Mouse (Mus musculus) heart, adult 9 months (tissue): ENCODE results near the gene Plekhf1.

ENCODE experiments used
- DNase-seq, 2 experiments: peaks; one replicate each; pipeline ENCODE4 v3.0.0; 2022; ENCODE audit warnings: low spot score in 2 of 2

The Plekhf1 gene

GRCm38 (mm10) chr7:38218631-38219367, 9.0 kb downstream of the Plekhf1 start:
- no peak for DNase-seq

- DNase-seq = peak; percentile 95 to 96
Observed at GRCm38 (mm10) chr7:38217417-38218171, 10.2 kb downstream of the Plekhf1 start.

- DNase-seq = no peak
Observed at GRCm38 (mm10) chr7:38215697-38216096, 12.1 kb downstream of the Plekhf1 start.

- no peak for DNase-seq
Observed at GRCm38 (mm10) chr7:38215281-38215680, 12.5 kb downstream of the Plekhf1 start.

DNA sequence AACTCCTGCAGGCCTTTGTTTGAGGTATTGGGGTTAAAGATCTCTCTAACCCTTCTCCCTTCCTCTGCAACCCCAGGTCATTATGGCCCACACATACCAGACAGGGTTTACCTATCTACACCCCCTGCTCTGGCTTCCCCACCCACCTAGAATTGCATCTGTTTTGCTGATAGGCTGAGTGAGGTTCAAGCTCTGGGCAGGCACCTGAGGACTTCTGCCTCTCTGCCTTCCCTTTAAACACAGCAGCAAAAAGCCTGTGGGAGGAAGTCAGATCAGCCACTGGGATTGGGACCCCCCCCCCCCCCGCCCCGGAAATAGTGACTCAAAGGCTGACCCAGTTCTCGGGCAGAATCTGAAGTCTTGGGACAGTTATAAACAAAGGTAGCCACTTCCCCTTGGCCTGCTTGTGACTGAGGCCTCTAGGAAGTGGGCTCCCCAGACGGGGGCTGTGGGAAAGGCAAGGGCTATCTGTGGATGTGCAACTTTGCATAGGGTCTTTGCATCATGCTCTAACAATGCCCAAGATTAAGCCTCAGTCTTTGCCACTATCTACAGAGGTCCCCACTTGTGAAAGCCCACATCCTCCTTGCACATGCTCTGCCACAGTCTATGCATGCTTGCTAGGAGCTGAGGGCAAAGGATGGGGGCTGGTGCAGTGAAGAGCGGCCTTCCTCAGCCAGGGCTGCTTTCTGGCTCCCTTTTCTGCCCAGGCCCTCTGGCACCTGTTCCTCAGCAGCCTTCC, 13.2 kb downstream of the Plekhf1 start:
- no peak for DNase-seq

GRCm38 (mm10) chr7:38212651-38213062, 15.2 kb downstream of the Plekhf1 start:
- DNase-seq = no peak

DNA sequence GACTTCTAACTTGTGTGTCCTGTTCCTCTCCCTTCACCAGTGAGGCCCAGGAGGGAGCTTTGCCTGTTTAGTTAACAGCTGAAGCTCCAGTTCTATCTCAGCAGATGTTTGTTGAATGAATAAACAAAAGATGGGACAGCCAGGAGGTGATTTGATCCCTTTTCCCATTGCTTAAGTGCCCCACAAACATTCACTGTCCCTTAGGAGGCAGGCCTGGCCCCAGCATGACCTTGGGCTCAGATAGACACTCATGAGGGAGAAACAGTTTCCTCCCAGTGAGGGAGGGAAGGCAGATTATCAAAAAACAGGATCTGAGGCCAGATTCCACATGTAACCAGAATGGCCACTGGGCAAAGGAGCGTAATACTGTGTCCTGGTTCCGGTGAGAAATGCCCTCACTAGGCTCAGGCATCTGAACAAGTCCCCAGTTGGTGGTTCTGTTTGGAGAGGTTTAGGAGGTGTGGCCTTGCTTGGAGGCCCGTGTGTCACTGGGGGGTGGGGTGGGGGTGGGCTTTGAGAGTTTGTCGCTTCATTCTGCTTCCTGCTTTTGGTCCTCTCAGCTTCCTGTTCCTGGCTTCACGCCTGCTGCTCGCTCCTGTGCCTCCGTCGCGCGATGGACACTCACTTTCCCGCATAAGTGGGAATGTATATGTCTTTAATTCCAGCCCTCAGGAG, 18.2 kb downstream of the Plekhf1 start:
- no peak for DNase-seq

DNA sequence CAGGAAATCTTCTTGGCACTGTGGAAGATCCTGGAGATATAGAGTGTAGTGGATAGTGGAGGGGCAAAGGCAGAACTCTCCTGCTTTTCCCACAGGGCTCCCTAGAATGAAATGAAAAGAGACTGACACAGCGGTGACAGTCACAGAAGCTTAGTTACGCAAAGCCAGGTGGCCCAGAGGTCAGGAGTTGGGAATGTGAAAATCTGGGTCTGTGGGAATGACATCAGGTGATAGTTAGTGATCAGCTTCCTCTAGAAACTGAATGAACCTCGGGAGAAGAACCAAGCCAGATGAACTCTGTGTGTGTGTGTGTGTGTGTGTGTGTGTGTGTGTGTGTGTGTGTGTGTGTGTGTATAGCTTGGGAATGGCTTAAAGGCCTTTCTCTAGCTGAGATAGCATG, 18.8 kb downstream of the Plekhf1 start:
- DNase-seq = no peak

DNA sequence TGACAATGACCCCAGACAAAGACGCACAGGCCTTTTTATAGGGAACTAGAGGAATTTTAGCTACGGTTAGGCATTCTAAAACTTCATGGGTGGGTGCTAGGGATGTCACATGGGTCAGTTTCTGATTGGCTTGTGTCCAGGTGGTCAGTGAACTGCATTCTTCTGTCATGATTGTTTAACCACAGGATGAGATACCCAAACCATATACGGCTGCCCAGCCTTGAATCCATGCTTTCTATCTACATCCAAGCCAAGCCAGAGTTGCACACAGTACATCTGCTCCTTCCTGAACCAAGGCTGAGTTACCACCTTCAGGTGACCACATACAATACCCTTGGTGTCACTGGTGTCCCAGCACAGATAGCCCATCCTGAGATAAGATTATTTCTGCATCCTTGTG, 21.3 kb downstream of the Plekhf1 start:
- no peak for DNase-seq

- DNase-seq = no peak
Observed at GRCm38 (mm10) chr7:38205801-38206200, 22.0 kb downstream of the Plekhf1 start.

DNA sequence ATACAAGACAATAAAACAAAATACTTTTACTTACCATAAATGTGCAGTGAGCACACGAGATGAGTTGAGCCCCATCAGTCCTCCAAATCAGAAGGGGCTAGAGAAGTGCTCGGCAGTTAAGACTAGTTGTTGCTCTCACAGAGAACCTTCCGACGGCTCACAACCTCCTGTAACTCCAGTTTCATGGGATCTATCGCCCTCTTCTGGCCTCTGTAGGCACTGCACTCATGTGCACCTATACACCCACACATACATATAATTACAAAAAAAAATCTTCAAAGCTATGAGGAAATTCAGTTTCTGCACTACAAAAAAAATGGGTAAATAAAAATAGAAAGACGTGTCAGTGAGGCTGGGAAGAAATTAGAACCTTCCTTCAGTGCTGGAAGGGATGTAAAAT, 23.5 kb downstream of the Plekhf1 start:
- no peak for DNase-seq

GRCm38 (mm10) chr7:38201290-38201658, 26.5 kb downstream of the Plekhf1 start:
- no peak for DNase-seq

DNA sequence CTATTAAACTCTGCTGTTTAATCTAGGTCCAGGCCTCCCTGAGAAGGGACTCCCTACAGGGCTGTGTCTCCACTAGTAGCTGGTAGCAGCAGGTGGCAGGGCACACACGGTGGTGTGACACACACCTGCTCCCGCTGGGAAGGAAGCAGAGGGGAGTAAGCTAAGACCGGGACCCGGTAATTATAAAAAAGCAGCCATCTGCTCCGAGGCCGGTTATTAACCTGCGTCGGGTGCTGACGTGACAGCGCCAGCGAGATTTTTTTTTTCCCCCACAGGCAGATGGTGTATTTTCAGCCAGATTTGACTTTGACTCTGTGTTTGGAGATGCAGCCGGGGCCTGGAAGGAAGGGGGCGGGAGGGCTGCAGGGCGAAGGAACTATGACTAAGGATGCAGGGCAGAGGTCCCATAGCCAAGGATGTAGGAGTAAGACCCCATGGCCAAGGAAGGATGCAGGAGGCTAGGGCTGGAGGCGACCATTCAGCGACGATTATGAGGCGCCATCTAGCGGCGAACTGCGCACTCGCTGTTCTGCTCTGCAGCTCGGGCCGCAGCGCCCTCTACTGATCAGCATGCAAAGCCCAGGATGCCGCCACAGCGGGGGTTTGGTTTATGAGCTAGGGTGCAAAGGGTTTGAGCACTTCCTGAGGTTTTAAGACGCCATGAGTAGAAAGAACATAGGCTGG, 27.1 kb downstream of the Plekhf1 start:
- DNase-seq = peak; percentile 61 to 73

DNA sequence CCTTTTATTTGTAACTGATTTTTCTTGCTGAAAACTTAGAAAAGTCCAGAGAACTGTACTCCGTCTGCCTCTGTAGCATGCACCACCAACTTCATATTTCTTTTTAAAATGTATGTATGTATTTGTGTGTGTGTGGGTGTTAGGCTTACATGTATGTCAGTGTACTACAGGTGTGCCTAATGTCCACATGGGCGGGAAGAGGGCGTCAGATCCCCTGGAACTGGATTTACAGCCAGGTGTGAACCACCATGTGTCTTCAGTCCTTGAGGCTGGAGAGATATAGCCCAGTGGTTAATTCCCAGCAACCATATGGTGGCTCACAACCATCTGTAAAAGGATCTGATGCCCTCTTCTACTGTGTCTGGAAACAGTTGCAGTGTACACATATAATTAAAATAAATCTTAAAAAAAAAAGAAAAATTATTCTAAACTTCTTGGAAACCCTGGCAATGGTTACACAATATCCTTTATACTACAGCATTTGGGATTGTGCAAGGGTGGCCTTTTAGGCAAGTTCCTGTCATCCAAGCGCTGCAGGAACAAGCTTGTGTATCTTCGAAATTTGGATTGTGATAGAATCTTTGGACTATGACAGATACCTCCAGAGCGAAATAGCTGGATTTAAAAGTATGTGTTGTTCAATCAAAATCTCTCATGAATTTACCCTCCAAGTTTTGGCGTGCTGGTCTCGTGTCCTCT, 27.8 kb downstream of the Plekhf1 start:
- DNase-seq = no peak

DNA sequence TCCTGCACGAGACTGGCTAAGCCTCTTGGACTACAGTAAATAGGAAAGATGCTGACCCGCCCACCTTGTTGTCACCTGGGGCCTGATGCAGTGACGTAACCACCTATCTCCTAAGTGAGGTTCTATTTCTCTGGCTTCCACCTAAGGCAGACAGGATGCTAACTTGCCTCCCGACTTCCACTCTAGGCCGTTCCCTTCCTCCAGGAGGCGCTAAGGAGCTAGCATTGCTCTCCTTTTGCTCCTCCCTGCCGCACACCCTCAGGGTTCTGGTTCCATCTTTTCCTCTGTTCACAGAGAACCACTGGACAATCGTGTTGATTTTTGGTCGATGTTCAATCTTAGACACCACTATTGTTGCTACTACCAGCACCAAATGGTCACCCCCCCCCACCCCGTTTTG, 36.2 kb downstream of the Plekhf1 start:
- DNase-seq = no peak

DNA sequence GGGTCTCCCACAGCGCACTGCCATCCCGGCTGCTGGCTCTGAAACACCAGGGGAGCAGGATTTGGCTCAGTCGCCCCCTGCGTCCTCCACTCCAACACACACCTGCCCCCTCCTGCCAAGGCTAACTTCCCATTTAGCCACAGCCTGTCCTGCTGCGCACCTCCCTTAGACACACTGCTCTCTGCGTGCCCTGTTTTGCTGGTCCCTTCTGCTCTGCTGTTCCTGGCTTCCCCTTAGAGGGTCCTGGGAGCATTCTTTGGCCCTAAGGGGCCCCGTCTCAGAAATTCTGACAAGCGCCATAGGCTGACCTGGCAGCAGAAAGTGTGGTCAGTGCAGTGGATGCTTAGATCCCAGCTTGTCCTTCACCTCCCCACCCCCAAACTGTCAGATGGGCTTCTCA, 36.7 kb downstream of the Plekhf1 start:
- no peak for DNase-seq

DNA sequence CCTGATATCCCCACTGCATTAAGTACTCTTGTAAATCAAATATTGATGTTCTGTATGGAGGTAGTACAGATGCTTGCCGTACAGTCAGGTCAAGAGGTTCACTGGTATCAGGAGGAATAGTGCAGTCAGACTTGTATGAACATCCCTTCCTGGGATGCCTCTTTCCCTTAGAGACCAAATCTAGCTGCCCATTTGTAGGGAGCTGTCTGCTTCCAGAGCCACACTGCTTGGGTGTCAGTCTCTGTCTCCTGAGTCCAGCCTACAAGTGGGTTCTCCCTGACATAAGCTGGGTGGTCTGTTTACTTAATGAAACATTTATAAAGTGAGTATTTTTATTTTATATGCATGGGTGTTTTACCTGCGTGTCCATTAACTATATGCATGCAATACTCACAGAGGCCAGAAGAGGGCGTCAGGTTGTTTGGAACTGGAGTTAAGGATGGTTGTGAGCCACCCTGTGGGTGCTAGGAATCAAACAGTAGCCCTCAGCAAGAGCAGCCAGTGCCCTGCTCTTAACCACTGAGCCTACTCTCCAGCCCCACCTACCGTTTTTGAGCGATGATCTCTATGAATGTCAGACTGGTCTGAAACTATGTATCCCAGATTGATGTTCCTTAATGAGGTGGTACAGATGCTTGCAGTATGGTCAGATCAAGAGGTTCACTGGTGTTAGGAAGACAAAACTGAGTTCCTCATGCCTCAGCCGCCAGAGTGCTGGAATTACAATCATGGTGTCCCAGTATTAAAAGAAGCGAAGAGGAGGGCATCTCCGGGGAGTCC, 37.6 kb downstream of the Plekhf1 start:
- DNase-seq = no peak

- DNase-seq = no peak
Observed at GRCm38 (mm10) chr7:38189136-38189982, 38.5 kb downstream of the Plekhf1 start.
